Mouse (Mus musculus) gastrocnemius, postnatal 4 days (tissue): ENCODE measurements around the gene Aplf. TPM values are rescaled to one million over a fixed set of nuclear protein-coding genes. Genes with fewer than 3 reads are reported as not detected.
"Not testable (repeated sequence)": the region's sequence is repeated elsewhere in the genome, so short reads cannot be mapped to it uniquely, and the experiment has no call there.

Experiments used
- DNase-seq, 2 experiments: peaks; one replicate each; pipeline ENCODE4 v3.0.0; 2021 to 2022; ENCODE audit warnings: low spot score in 2 of 2, mixed read lengths in 2 of 2
- total RNA-seq, 2 experiments: library from RNA; stranded (reverse); gene quantifications; 2 replicates each; pipeline ENCODE4 v1.2.3; 2021

Aplf gene
- total RNA-seq, 2 experiments from 2014 or later, result 5.2 to 6.0 TPM

- DNase-seq, result not testable (repeated sequence)
Observed at GRCm38 (mm10) chr6:87628936-87629335, 43.1 kb downstream of the Aplf start.

GRCm38 (mm10) chr6:87623151-87623550, 48.8 kb downstream of the Aplf start:
- DNase-seq, result no peak

GRCm38 (mm10) chr6:87621281-87621680, 50.7 kb downstream of the Aplf start:
- DNase-seq, result peak in 1 of 2 experiments; percentile 55

GRCm38 (mm10) chr6:87618021-87618420, 54.0 kb downstream of the Aplf start:
- no peak for DNase-seq

GRCm38 (mm10) chr6:87615696-87616083, 56.3 kb downstream of the Aplf start:
- DNase-seq, result no peak

GRCm38 (mm10) chr6:87614794-87615695, 56.9 kb downstream of the Aplf start:
- peak; percentile 33 to 44 for DNase-seq

GRCm38 (mm10) chr6:87599825-87600224, 72.2 kb downstream of the Aplf start:
- peak in 1 of 2 experiments; percentile 67 for DNase-seq

- DNase-seq, result no peak
Observed at GRCm38 (mm10) chr6:87597116-87597833, 74.7 kb downstream of the Aplf start.

- no peak for DNase-seq
Observed at GRCm38 (mm10) chr6:87594188-87594587, 77.8 kb downstream of the Aplf start.

GRCm38 (mm10) chr6:87590394-87591281, 81.4 kb downstream of the Aplf start, which contains the start of gene Prokr1:
Gene Prokr1, minus strand, starts transcription at chr6:87590743.
- peak in 1 of 2 experiments; percentile 69 for DNase-seq

GRCm38 (mm10) chr6:87589718-87590393, 82.1 kb downstream of the Aplf start:
- DNase-seq, result no peak

GRCm38 (mm10) chr6:87583991-87584390, 88.0 kb downstream of the Aplf start:
- no peak for DNase-seq

- DNase-seq, result no peak
Observed at GRCm38 (mm10) chr6:87583183-87583611, 88.8 kb downstream of the Aplf start.

GRCm38 (mm10) chr6:87582456-87582855, 89.5 kb downstream of the Aplf start:
- peak in 1 of 2 experiments; percentile 65 for DNase-seq

GRCm38 (mm10) chr6:87581581-87581980, 90.4 kb downstream of the Aplf start:
- DNase-seq, result no peak

- no peak for DNase-seq
Observed at GRCm38 (mm10) chr6:87581071-87581470, 90.9 kb downstream of the Aplf start.
